In the genomic region with DNA sequence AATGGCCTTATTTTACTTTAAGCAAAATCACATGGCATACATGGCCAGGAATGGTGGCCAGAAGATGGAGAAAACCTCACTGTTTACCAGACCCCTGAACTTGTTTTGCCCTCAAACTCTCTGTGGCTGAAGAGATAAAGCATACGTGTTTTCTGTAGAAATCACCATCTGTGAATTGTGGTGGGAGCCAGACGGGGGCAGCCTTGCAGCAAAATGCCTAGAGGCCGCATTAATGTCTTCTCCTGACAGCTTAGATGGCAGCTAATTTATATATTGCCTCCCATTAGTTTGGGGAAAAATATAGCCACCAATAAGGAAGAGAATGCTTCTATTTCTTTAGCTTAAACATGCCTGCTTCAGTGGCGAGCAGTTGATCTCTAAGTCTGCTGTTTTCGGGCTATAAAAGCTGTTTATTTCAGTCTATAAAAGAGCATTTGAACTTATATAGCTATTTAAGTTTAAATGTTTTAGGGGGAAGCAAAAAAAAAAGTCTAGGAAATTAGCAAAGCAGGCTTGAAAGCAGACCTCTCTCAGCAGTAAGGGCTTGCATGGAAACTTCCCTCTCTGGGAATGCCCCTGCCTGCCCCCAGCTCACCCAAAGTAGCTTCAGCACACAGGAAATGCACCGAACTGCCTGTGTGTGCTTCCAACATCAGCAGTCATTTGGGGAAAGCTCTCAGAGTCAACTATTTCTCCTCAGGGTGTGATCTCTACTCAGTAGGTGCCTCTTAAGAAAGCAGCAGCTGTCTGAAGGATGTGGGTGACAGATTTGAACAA, we compare ENCODE assay signal across 10 mouse cellular contexts.
A peak's percentile ranks its signal among the peaks of the same experiment; 100 is the strongest.
DNase-seq lines count a peak whose midpoint lies in the region; TF ChIP-seq lines count a peak whose summit lies in the region.
"Had no signal": no experiment of that assay in that cellular context is flagged by ENCODE, and none has a peak within 500 bp of the region (broad histone marks: within the 10 kb centered on the region; RNA-seq: fewer than 3 reads in every experiment).

No protein-coding gene starts in this region.

- no peak overlapping the region for H3K4me3 ChIP-seq in gastrocnemius, adult 2 months
- H3K4me3 ChIP-seq in layer of hippocampus, adult 2 months = no peak overlapping the region
- H3K4me3 ChIP-seq: forebrain, embryonic 13.5 days; stomach, embryonic 15.5 days had no signal

- no peak for DNase-seq in gastrocnemius, adult 2 months
- DNase-seq in gastrocnemius, adult 8-10 months (ENCODE audit: low spot score in 2 of 2) = no peak
- DNase-seq in layer of hippocampus, adult 2 months (ENCODE audit: low spot score in 2 of 2) = no peak
- DNase-seq in layer of hippocampus, adult 9-11 months = no peak
- DNase-seq in NIH3T3 (ENCODE audit: low read depth) = peak; percentile 18
- peak; percentile 55 for DNase-seq in forelimb bud, embryonic 11.5 days (ENCODE audit: low read depth, low spot score)
- DNase-seq in ovary, postnatal 10 days (ENCODE audit: low spot score) = no peak
- DNase-seq in left cerebral cortex, postnatal 10 days (ENCODE audit: extremely low spot score in 1 of 2, low spot score in 2 of 2) = no peak

- peak; percentile 37 for TF ChIP-seq CTCF in gastrocnemius, adult 2 months (IDR thresholded peaks at IDR 0.05)
- TF ChIP-seq CTCF in layer of hippocampus, adult 2 months (conservative IDR thresholded peaks at IDR 0.05) = peak; percentile 62

- intact Hi-C loops in gastrocnemius, adult 2 months (cut with DNase I) = no loop called here
- intact Hi-C loops in left cerebral cortex, postnatal 10 days (cut with DNase I) = no loop called here

- no peak overlapping the region for H3K27ac ChIP-seq in gastrocnemius, adult 2 months
- H3K27ac ChIP-seq in layer of hippocampus, adult 2 months = no peak overlapping the region
- H3K27ac ChIP-seq: forebrain, embryonic 13.5 days; stomach, embryonic 15.5 days had no signal

Comparison
In these comparisons a context has a peak if more than half of its experiments do, and no peak if none do; other contexts are left out.
1. DNase-seq: peak in NIH3T3 (single experiment) and forelimb bud, embryonic 11.5 days (single experiment); none in gastrocnemius, adult 2 months (single experiment), gastrocnemius, adult 8-10 months (0 of 2), layer of hippocampus, adult 2 months (0 of 2), layer of hippocampus, adult 9-11 months (single experiment), ovary, postnatal 10 days (single experiment) and left cerebral cortex, postnatal 10 days (0 of 2).